Mouse (Mus musculus) cerebellum, adult 18-20 months (tissue): ENCODE results near the gene S1pr5.
"Not testable (repeated sequence)": the region's sequence is repeated elsewhere in the genome, so short reads cannot be mapped to it uniquely, and the experiment has no call there.

Experiments
- DNase-seq, 2 experiments: peaks; one replicate each; pipeline ENCODE4 v3.0.0; 2021

The S1pr5 gene

DNA sequence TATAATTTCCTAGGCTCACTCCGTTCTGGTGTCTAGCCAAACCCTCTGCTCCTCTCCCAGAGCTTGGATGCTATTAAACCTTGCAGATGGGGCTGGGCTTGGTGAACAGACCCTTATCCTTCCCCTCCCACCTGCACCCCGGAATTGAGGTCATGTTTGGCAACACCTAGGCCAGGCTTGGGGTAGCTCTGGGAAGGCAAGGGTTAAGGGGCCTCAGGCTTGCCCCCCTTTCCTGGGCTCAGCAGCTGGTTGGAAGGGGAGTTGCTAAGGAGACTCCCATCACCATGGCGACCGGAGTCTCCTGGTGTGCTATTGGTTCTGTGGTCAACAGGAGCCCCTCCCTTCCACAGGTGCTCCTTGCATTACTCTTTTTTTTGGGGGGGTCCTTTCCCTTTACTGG, 50.3 kb downstream of the S1pr5 start:
- peak; percentile 44 for DNase-seq

DNA sequence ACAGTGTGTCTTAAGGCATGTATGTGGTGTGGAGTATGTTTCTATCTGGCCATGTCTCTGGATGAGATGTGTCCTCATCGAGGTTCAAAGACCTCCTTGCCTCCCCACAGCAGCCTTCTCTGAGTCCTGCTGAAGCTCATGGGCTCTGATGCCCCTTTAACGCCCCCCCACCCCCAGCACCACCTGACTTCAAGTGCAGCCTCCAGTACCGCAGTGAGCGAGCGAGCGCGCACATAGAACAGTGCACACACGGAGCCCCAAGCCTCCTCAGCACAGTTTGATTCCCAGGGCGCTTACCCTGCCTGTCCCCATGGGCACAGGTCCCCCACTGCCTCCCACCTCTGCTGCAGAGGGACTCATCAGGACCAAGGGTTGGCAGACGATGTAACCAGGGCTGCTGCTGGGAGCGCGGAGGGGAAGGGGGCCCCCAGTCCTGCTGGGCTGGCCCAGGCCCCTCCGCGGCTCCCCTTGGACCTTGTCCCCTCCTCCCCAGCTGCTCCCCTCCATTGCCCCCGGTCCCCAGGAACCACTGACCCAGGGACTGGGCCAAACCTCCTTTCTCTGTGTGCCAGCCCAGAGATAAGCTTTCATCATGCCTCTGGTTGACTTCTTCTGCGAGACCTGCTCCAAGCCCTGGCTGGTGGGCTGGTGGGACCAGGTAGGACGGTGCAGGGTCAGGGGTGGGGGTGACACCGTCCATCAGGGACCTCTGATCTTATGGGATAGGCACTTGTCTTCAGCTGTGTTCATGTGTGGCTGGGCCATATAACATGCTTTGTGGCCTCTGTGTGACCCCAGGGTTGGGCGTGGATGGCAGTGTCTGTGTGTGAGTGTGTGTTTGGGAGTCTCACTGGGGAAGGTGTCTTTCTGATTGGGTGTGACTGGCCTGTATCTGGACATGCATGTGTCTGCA, 51.5 kb downstream of the S1pr5 start:
- peak; percentile 69 to 73 for DNase-seq

DNA sequence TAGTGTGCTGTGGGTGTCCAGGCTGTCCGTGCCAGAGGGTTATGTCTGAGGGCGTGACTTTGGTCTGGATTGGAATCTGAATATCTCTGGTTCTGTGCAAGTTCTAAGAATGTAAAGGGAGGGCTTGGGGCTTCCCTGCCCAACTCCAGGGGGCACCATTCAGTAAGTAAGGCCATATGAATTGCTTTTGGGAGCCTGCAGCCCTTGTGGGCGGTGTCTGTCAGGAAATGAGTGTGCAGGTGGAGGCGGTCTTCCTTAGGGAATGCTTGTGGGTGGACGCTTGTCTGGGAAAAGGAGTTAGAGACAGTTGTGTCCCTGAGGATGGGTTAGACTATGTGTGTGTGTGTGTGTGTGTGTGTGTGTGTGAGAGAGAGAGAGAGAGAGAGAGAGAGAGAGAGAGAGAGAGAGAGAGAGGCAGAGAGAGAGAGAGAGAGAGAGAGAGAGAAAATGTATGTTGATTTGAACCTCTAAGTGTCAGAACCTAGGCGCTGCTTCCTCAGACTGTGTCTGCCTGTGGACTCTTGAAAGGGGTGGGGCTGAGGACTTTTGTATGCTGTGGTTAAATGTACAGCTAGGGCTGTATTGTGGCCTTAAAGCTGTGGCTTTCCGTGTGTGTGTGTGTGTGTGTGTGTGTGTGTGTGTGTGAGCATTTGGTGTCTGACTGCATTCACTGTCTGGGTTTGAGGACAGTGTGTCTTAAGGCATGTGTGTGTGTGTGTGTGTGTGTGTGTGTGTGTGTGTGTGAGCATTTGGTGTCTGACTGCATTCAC, 52.3 kb downstream of the S1pr5 start:
- not testable (repeated sequence) for DNase-seq

GRCm38 (mm10) chr9:21194787-21195493, 53.3 kb downstream of the S1pr5 start:
- DNase-seq: no peak

- DNase-seq: no peak
Measured at GRCm38 (mm10) chr9:21193786-21194185, 54.5 kb downstream of the S1pr5 start.
